Mouse (Mus musculus) embryonic facial prominence, embryonic 15.5 days (tissue): ENCODE results near the gene Mttp. TPM values are rescaled to one million over a fixed set of nuclear protein-coding genes. Genes with fewer than 3 reads are reported as not detected.

Experiments used
- ATAC-seq: fragments of 200-750 bp; cut with Nextera tagmentation; 2 replicates; pipeline ENCODE4 v1.8.0; 2017; ENCODE audit warnings: low read depth, moderate TSS enrichment; ENCODE audit not compliant: insufficient number of reproducible peaks, low FRiP score, low TSS enrichment
- H3K27ac ChIP-seq: fragments of 300-500 bp; sonication (generic); replicated peaks from 2 replicates; pipeline ENCODE4 v1.5.1; 2015; ENCODE audit warnings: mild to moderate bottlenecking, inconsistent platforms
- H3K27me3 ChIP-seq: fragments of 300-500 bp; sonication (generic); 2 replicates; pipeline ENCODE4 v1.6.1; 2015; ENCODE audit warnings: inconsistent platforms
- H3K36me3 ChIP-seq: fragments of 300-500 bp; sonication (generic); 2 replicates; pipeline ENCODE4 v1.6.1; 2015; ENCODE audit warnings: mild to moderate bottlenecking, inconsistent platforms
- H3K4me1 ChIP-seq: fragments of 300-500 bp; sonication (generic); 2 replicates; pipeline ENCODE4 v1.6.1; 2015; ENCODE audit warnings: inconsistent platforms
- H3K4me2 ChIP-seq: fragments of 300-500 bp; sonication (generic); replicated peaks from 2 replicates; pipeline ENCODE4 v1.6.1; 2015; ENCODE audit warnings: mild to moderate bottlenecking, inconsistent platforms
- H3K4me3 ChIP-seq: fragments of 300-500 bp; sonication (generic); replicated peaks from 2 replicates; pipeline ENCODE4 v1.5.1; 2015; ENCODE audit warnings: mild to moderate bottlenecking, inconsistent platforms
- H3K9ac ChIP-seq: fragments of 300-500 bp; sonication (generic); 2 replicates; pipeline ENCODE4 v1.6.1; 2015; ENCODE audit warnings: inconsistent platforms
- H3K9me3 ChIP-seq: fragments of 300-500 bp; sonication (generic); replicated peaks from 2 replicates; pipeline ENCODE4 v1.6.1; 2016; ENCODE audit warnings: inconsistent platforms
- WGBS: fragments of 180-500 bp; shearing (Covaris S2); methylation state at CpG from one replicate; pipeline ENCODE4 v1.1.7; 2015; 5-methylcytosine and 5-hydroxymethylcytosine counted together
- polyA plus RNA-seq: library from polyadenylated mRNA; unstranded; fragments of >200 nt; fragmentation: Nextera tagmentation; extraction: Ambion mirVana; gene quantifications from 2 replicates; pipeline ENCODE4 v1.2.1, GENCODE M21; 2015

The Mttp gene
- polyA plus RNA-seq, 1 experiment from 2014 or later: 8.7 TPM

DNA sequence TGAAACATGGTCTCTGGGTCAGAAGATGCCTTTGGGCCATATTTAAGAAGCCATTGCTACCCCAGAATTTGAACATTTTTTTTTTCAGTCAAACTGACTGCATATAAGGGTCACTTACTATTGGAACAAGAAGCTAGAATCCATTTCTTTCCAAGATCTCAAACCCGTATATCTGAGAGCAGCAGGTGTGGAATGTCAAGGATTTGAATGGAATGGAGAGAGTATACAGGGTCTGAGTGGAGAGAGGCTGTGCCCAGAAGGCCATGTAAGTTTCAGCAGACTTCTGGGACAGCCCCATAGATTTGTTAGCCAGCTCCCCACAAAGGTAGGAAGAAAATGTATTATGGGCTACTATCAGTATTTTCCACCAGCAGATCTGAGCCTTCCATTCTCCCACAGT lies 66.1 kb downstream of the Mttp start:
- 71% methylated on average over 1 of the region's 1 CpGs for WGBS
- ATAC-seq: no peak
- Histone ChIP-seq H3K9me3 (no peaks in the 10 kb centered on the region), H3K4me1 (peaks cover 4% of the 10 kb centered on the region), H3K27ac (no peak overlapping the region), H3K27me3 (no peaks in the 10 kb centered on the region), H3K4me3 (no peak overlapping the region), H3K36me3 (no peaks in the 10 kb centered on the region), H3K4me2 (no peak overlapping the region), H3K9ac (no peak overlapping the region)

DNA sequence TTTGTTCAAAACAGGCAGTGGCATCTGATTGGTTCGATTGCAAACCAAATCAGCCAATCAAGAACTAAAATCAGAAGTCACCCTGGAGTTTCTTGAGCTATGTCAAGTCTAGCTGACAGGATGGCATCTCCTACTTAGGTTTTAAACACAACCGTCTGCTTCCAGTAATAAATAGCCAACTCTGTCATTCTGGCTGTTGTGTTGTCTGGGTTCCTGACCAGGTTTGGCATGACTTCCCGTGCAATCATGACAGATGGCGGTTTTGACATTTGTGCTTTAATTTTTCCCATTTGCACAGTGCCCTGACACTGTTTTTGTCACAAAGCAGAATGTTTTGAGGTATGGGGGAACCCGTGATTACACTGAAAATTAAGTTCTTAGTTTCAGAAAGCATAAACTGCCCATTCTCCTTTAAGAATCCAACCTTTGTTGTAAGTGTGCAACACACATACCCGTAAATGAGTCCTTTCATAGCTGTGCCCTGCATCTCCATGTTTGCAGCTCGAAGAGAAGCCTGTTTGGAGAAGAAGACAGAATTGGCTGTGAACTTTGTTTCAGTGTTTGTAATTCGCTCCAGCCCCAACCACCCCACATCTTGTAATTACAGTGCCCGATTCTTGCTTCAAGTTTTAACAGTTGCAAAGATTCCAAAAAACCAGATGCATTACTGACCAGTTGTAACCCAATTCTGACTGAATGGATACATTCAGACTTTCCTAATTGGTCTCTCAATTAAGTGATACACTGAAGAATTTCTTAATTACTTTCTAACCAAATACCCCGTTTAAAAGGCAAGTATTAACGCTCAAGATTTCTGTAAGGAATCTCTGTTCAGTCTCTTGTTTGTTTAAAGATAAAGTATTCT lies 67.1 kb downstream of the Mttp start:
- Histone ChIP-seq H3K9ac (no peak overlapping the region), H3K27me3 (no peaks in the 10 kb centered on the region), H3K36me3 (no peaks in the 10 kb centered on the region), H3K9me3 (no peaks in the 10 kb centered on the region), H3K4me3 (no peak overlapping the region), H3K4me1 (peaks cover 4% of the 10 kb centered on the region), H3K4me2 (no peak overlapping the region), H3K27ac (0 out of 2 replicates have a peak overlapping the region, but pooled peaks have one; percentile 34)
- no peak for ATAC-seq
- 48% methylated on average over 11 of the region's 11 CpGs for WGBS

DNA sequence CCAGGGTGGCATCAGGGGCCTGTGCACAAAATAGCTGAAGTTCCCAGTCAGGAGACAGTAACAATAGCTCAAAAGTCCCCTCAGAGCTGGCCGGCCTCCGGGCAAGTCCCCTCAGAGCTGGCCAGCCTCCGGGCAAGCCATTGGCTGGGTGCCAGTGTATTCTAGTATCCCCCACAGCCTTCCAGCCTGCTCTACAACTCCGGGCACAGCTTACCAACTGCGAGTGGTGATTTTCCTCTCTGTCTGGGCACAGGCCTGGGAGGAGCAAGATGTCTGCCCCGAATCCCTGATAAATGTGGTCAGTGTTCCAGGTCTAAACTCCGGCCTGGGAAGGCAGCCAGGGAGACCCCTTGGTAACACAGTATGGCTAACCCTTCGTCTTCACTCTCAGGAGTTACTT lies 69.6 kb downstream of the Mttp start:
- Histone ChIP-seq H3K4me3 (no peak overlapping the region), H3K27ac (no peak overlapping the region), H3K4me2 (no peak overlapping the region), H3K4me1 (peaks cover 12% of the 10 kb centered on the region), H3K9me3 (no peaks in the 10 kb centered on the region), H3K27me3 (no peaks in the 10 kb centered on the region), H3K36me3 (no peaks in the 10 kb centered on the region), H3K9ac (no peak overlapping the region)
- no peak for ATAC-seq
- WGBS: 68% methylated on average over 8 of the region's 8 CpGs

GRCm38 (mm10) chr3:138074214-138074613 lies 70.6 kb downstream of the Mttp start:
- H3K36me3 ChIP-seq: no peaks in the 10 kb centered on the region
- no peak overlapping the region for H3K4me3 ChIP-seq
- ATAC-seq: no peak
- 100% methylated on average over 1 of the region's 1 CpGs for WGBS
- no peak overlapping the region for H3K9ac ChIP-seq
- no peaks in the 10 kb centered on the region for H3K9me3 ChIP-seq
- H3K4me1 ChIP-seq: peaks cover 16% of the 10 kb centered on the region
- H3K4me2 ChIP-seq: no peak overlapping the region
- no peaks in the 10 kb centered on the region for H3K27me3 ChIP-seq
- no peak overlapping the region for H3K27ac ChIP-seq

DNA sequence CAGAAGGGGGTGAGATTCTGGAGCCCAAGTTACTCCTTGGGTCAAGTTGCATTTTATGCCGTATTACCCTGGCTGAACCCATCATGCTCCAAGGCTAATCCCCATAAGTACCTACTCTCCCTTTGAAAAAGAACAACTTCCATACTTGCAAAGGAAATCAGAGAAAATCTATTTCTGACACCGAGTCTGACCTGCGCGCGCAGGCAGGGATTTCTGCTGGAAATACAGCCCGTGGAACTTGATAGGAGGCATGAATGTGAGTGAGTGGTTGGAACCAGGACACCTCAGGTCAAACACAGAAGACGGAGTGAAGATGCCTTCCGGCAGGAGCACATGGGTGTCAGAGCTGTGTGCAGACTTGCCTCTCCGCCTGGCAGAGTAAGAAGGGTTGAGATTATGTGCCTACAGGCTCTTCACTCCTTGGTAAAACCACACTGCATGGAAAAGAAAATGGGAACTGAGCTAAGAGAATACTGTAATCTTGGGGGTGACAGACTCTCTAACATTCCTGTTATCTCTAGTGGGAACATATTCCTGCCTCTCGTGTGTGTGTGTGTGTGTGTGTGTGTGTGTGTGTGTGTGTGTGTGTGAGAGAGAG lies 73.2 kb downstream of the Mttp start:
- no peaks in the 10 kb centered on the region for H3K36me3 ChIP-seq
- no peak for ATAC-seq
- peaks cover 16% of the 10 kb centered on the region for H3K4me1 ChIP-seq
- H3K9ac ChIP-seq: no peak overlapping the region
- no peaks in the 10 kb centered on the region for H3K27me3 ChIP-seq
- no peak overlapping the region for H3K4me2 ChIP-seq
- H3K9me3 ChIP-seq: no peaks in the 10 kb centered on the region
- no peak overlapping the region for H3K27ac ChIP-seq
- H3K4me3 ChIP-seq: no peak overlapping the region
- WGBS: 40% methylated on average over 10 of the region's 10 CpGs

DNA sequence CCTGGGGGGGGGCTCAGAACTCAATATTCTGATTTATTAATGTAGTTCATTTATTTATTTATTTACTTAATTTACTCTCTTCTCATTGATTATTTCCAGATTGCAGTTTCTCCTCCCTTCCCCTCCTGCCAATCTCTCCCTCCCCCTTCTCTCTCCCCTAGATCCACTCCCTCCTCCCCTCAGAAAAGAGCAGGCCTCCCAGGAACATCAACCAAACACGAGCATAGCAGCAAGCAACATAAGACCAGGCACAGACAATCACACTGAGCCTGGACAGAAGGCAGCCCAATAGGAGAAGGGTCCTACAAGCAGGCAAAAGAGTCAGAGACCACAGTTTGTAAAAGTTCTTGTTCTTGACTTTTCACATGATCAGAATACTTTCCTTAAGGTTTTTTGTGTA lies 73.8 kb downstream of the Mttp start:
- no peaks in the 10 kb centered on the region for H3K27me3 ChIP-seq
- no peaks in the 10 kb centered on the region for H3K9me3 ChIP-seq
- ATAC-seq: no peak
- no peak overlapping the region for H3K9ac ChIP-seq
- no peak overlapping the region for H3K4me3 ChIP-seq
- no peak overlapping the region for H3K4me2 ChIP-seq
- peaks cover 21% of the 10 kb centered on the region for H3K4me1 ChIP-seq
- no peak overlapping the region; the same call in 1 of the 2 replicates for H3K27ac ChIP-seq
- 0% methylated on average over 1 of the region's 1 CpGs for WGBS
- H3K36me3 ChIP-seq: no peaks in the 10 kb centered on the region

DNA sequence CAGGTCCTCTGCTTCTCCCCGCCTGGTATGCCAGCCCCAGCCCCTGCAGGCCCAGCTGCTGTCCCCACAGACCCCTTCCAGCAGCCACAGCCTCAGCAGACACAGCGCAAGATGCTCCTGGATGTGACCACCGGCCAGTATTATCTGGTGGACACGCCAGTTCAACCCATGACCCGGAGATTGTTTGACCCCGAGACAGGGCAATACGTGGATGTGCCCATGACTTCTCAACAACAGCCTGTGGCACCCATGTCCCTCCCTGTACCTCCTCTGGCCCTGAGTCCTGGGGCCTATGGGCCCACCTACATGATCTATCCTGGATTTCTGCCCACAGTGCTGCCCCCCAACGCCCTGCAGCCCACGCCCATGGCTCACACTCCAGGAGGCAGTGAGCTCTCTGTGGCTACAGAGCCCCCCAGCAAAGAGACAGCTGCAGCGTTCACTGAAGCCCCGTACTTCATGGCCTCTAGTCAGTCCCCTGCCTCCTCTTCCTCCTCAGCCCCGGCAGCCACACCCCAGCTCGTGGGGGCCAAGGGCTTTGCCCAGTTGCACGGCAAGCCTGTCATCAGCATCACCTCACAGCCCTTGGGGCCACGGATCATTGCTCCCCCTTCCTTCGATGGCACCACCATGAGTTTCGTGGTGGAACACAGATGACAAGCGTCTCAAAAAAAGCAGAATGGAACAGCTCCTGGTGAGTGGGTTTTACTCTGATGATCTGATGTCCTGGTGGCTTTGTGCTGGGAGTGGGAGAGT lies 74.8 kb downstream of the Mttp start:
- Histone ChIP-seq H3K4me3 (no peak overlapping the region; the same call in 1 of the 2 replicates), H3K27ac (0 out of 2 replicates have a peak overlapping the region, but pooled peaks have one; percentile 51), H3K36me3 (no peaks in the 10 kb centered on the region), H3K4me1 (peaks cover 28% of the 10 kb centered on the region), H3K9me3 (no peaks in the 10 kb centered on the region), H3K27me3 (no peaks in the 10 kb centered on the region), H3K9ac (no peak overlapping the region), H3K4me2 (peak overlapping the region; percentile 4; the same call in 1 of the 2 replicates)
- ATAC-seq: no peak
- WGBS: 63% methylated on average over 18 of the region's 18 CpGs

GRCm38 (mm10) chr3:138068103-138068502 lies 76.7 kb downstream of the Mttp start:
- Histone ChIP-seq H3K27me3 (no peaks in the 10 kb centered on the region), H3K4me2 (no peak overlapping the region), H3K9me3 (no peaks in the 10 kb centered on the region), H3K4me3 (no peak overlapping the region), H3K27ac (no peak overlapping the region), H3K4me1 (peaks cover 43% of the 10 kb centered on the region), H3K9ac (no peak overlapping the region), H3K36me3 (no peaks in the 10 kb centered on the region)
- no peak for ATAC-seq
- WGBS: 93% methylated on average over 12 of the region's 12 CpGs

GRCm38 (mm10) chr3:138067288-138067687 lies 77.5 kb downstream of the Mttp start, which contains the start of gene Gm5105:
Gm5105 (minus strand) TSS chr3:138067388.
- Histone ChIP-seq H3K4me2 (no peak within 1 kb of the TSS), H3K9me3 (no peaks in the 10 kb centered on the region), H3K27ac (no peak within 1 kb of the TSS; the same call in 1 of the 2 replicates), H3K27me3 (no peaks in the 10 kb centered on the region), H3K9ac (no peak within 1 kb of the TSS), H3K4me1 (peaks cover 49% of the 10 kb centered on the region), H3K4me3 (no peak within 1 kb of the TSS), H3K36me3 (no peaks in the 10 kb centered on the region)
- no peak for ATAC-seq
- 93% methylated on average over 12 of the region's 12 CpGs for WGBS

DNA sequence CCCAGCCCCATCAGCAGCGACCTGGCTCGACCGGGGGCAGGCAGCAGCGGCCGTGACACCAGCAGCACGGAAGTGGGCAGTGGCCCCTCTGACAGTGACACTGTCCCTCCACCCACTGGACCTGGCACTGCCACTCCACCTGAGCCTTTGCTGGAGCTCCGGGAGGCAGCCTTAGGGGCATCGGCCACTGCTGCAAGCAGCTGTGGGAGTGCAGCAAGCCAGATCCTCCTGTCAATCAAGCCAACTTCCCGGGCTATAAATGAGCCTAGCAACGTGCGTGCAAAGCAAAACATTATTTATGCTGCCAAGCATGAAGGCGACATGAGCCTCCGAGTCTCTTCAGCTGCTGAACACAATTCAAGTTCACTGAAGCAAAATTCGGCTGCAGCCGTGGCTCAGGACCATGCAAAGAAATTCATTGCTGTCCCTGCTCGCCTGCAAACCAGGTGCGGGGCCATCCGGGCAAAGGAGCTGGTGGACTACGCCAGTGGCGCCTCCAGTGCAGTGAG lies 78.4 kb downstream of the Mttp start:
- peaks cover 48% of the 10 kb centered on the region for H3K4me1 ChIP-seq
- ATAC-seq: peak; percentile 26; the same call in 1 of the 2 replicates
- H3K9me3 ChIP-seq: no peaks in the 10 kb centered on the region
- no peak overlapping the region for H3K4me3 ChIP-seq
- no peaks in the 10 kb centered on the region for H3K27me3 ChIP-seq
- 59% methylated on average over 20 of the region's 20 CpGs for WGBS
- no peak overlapping the region for H3K9ac ChIP-seq
- H3K27ac ChIP-seq: no peak overlapping the region; the same call in 1 of the 2 replicates
- no peaks in the 10 kb centered on the region for H3K36me3 ChIP-seq
- no peak overlapping the region for H3K4me2 ChIP-seq

DNA sequence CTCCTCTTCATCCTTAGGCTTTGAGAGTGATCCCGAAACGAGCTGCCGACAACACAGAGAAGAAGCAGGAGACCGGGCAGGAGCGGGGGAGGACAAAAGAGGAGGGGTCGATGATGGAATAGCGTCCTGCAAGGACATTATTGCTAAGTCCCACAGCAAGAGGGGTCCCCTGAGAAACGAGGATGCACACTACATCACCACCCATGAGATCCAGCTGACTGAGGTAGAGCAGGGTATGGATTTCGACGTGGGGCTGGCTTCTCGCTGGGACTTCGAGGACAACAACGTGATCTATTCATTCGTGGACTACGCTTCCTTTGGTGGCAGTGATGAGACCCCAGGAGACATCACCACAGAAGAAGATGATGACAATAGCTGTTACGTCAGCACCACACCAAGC lies 78.8 kb downstream of the Mttp start:
- Histone ChIP-seq H3K9me3 (no peaks in the 10 kb centered on the region), H3K4me2 (no peak overlapping the region), H3K27ac (no peak overlapping the region; the same call in 1 of the 2 replicates), H3K36me3 (no peaks in the 10 kb centered on the region), H3K27me3 (no peaks in the 10 kb centered on the region), H3K4me3 (no peak overlapping the region), H3K9ac (no peak overlapping the region), H3K4me1 (peaks cover 44% of the 10 kb centered on the region)
- 80% methylated on average over 16 of the region's 16 CpGs for WGBS
- ATAC-seq: no peak
